Mouse (Mus musculus) liver, adult 2 months (tissue): ENCODE data around the gene Dusp23.

Experiments
- CTCF ChIP-seq: fragments of 200-500 bp; IDR thresholded peaks from 2 replicates; pipeline ENCODE4 v1.5.1; 2011; ENCODE audit warnings: low read depth, low read length, control low read depth
- POLR2A ChIP-seq: fragments of 200-500 bp; IDR thresholded peaks from 2 replicates; pipeline ENCODE4 v1.6.1; 2011; ENCODE audit warnings: low read length, control low read depth; ENCODE audit not compliant: insufficient read depth; ENCODE audit errors: extremely low read depth

DNA sequence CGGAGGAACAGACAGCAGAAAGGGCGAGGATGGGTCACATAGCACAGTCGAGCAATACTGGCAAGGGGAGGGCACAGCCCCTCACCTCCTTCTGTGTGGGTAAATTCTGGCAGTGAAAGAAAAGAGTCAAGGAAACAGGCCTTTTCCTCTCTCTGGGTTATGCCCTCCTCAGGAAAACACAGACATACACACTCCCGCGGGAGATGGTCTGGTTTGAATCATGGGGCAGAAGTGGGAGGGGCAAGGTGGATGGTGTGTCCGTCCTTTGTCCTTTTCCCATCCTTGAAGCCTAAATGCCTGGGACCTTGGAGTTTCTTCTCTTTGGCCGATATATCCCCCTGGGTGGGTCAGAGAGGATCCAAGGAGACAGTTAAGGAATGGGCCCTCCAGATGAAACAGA is 2.9 kb downstream of the Dusp23 start:
- TF ChIP-seq POLR2A (no peak), CTCF (no peak)
